Mouse (Mus musculus) midbrain, embryonic 16.5 days (tissue): Measurements from ENCODE around the gene Alpl. TPM values are rescaled to one million over a fixed set of nuclear protein-coding genes. Genes with fewer than 3 reads are reported as not detected.

Experiments
- ATAC-seq: fragments of 200-750 bp; cut with Nextera tagmentation; 2 replicates; pipeline ENCODE4 v1.8.0; 2017; ENCODE audit warnings: moderate TSS enrichment
- H3K27ac ChIP-seq: fragments of 300-500 bp; sonication (generic); 2 replicates; pipeline ENCODE4 v1.5.1; 2014; ENCODE audit warnings: mild to moderate bottlenecking, low read length, mixed read lengths
- H3K27me3 ChIP-seq: fragments of 300-500 bp; sonication (generic); 2 replicates; pipeline ENCODE4 v1.6.1; 2014; ENCODE audit warnings: low read depth, low read length, mixed read lengths; ENCODE audit not compliant: control insufficient read depth, insufficient read depth
- H3K36me3 ChIP-seq: fragments of 300-500 bp; sonication (generic); 2 replicates; pipeline ENCODE4 v1.6.1; 2014; ENCODE audit warnings: mild to moderate bottlenecking, low read length, moderate library complexity, mixed read lengths; ENCODE audit not compliant: control insufficient read depth, insufficient read depth
- H3K4me1 ChIP-seq: fragments of 300-500 bp; sonication (generic); 2 replicates; pipeline ENCODE4 v1.6.1; 2014; ENCODE audit warnings: mild to moderate bottlenecking, low read length, mixed read lengths; ENCODE audit not compliant: control insufficient read depth, insufficient read depth
- H3K4me2 ChIP-seq: fragments of 300-500 bp; sonication (generic); 2 replicates; pipeline ENCODE4 v1.6.1; 2014; ENCODE audit warnings: mild to moderate bottlenecking, low read length, mixed read lengths
- H3K4me3 ChIP-seq: fragments of 300-500 bp; sonication (generic); 2 replicates; pipeline ENCODE4 v1.5.1; 2014; ENCODE audit warnings: low read depth, mild to moderate bottlenecking, low read length, moderate library complexity, mixed read lengths
- H3K9ac ChIP-seq: fragments of 300-500 bp; sonication (generic); 2 replicates; pipeline ENCODE4 v1.6.1; 2014; ENCODE audit warnings: low read depth, low read length, mixed read lengths
- H3K9me3 ChIP-seq: fragments of 300-500 bp; sonication (generic); replicated peaks from 2 replicates; pipeline ENCODE4 v1.6.1; 2014; ENCODE audit warnings: mild to moderate bottlenecking, low read length, mixed read lengths; ENCODE audit not compliant: control insufficient read depth, poor library complexity, severe bottlenecking
- WGBS: fragments of 180-500 bp; shearing (Covaris S2); extraction: QIAGEN DNeasy Blood & Tissue Kit; methylation state at CpG from one replicate; pipeline ENCODE4 v1.1.7; 2014; 5-methylcytosine and 5-hydroxymethylcytosine counted together
- polyA plus RNA-seq: library from polyadenylated mRNA; unstranded; fragments of >200 nt; fragmentation: Nextera tagmentation; extraction: Ambion mirVana; gene quantifications from 2 replicates; pipeline ENCODE4 v1.2.1, GENCODE M21; 2015

The Alpl gene
- polyA plus RNA-seq, 1 experiment from 2014 or later, result 12.1 TPM

- Histone ChIP-seq H3K27me3 (no peaks in the 10 kb centered on the region), H3K4me3 (no peak overlapping the region), H3K36me3 (no peaks in the 10 kb centered on the region), H3K4me2 (no peak overlapping the region), H3K4me1 (peaks cover 5% of the 10 kb centered on the region), H3K9me3 (no peaks in the 10 kb centered on the region), H3K9ac (no peak overlapping the region), H3K27ac (0 out of 2 replicates have a peak overlapping the region, but pooled peaks have one; percentile 9)
- WGBS, result 64% methylated on average over 13 of the region's 13 CpGs
- no peak for ATAC-seq
These were observed 16.9 kb upstream of the Alpl start for GRCm38 (mm10) chr4:137812946-137813708.

GRCm38 (mm10) chr4:137809999-137810398, 13.8 kb upstream of the Alpl start:
- WGBS, result 85% methylated on average over 4 of the region's 4 CpGs
- no peak for ATAC-seq
- Histone ChIP-seq H3K4me3 (no peak overlapping the region), H3K4me1 (peaks cover 5% of the 10 kb centered on the region), H3K9me3 (no peaks in the 10 kb centered on the region), H3K27ac (no peak overlapping the region), H3K9ac (no peak overlapping the region), H3K4me2 (no peak overlapping the region), H3K27me3 (no peaks in the 10 kb centered on the region), H3K36me3 (no peaks in the 10 kb centered on the region)

DNA sequence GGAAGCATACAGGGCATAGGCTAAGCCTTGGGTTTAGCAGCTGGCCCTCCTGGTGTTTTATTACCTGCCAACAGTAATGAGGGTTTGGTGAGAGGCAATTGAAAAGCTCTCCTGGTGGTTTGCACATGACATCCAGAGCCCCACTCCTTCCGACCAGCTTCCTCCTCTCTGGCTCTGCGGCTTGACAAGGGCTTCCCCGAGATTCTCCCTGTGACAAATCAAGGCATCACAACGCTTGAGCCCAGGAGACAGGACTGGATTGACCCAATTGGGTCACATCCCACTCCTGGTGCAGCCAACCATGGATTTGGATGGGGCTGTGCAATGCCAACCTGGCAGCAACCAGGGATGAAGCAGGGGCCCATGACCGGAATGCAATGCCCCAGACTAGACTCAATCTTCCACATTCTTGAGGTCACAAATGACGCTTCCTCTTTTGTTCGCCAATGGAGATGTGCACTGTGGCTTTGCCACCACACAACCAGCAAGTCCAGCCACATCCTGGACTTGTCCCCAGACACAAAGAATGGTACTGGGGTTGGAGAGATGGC, 11.2 kb upstream of the Alpl start:
- Histone ChIP-seq H3K27me3 (no peaks in the 10 kb centered on the region), H3K9ac (no peak overlapping the region), H3K4me3 (no peak overlapping the region), H3K4me2 (no peak overlapping the region), H3K36me3 (no peaks in the 10 kb centered on the region), H3K27ac (no peak overlapping the region), H3K9me3 (no peaks in the 10 kb centered on the region), H3K4me1 (no peaks in the 10 kb centered on the region)
- ATAC-seq, result no peak
- 85% methylated on average over 7 of the region's 7 CpGs for WGBS

DNA sequence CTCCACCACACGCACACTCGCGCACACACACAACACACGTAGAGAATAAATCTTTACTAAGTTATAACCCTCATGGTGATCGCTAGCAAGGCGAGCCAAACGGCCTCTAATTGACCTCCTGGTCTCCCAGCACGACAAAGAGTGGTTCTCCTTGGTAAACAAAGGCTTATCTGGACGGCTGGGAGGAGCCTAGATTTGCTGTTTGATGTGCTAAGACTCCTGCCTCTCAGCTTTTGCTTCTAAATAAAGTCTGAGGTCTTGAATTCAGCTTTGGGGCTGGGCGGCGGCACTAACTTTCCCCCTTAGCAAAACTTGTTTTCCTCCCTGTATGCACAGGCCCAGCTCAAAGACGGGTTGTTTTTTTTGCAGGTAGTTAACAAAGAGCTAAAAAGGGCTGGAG, 5.0 kb upstream of the Alpl start:
- no peak for ATAC-seq
- 23% methylated on average over 12 of the region's 12 CpGs for WGBS

DNA sequence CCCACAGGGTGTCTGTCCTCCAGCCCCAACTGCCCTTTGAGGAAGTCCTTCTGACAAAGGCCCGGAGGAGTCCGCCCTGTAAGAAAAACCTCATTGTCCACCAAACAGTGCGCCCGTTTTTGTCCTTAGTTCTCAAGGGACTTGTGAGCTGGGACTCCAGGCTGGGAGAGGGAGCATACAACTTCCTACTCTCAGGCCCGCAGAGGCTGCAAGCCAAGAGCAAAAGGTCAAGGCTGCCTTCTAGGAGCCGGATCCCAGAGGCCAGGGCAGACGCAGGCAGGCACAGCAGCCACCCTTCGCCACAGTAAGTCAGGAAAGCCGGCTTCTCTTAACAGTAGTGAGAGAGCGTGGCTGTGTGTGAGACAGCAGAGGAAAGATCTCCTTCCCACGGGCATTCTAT, 4.1 kb upstream of the Alpl start:
- H3K27me3 ChIP-seq, result no peaks in the 10 kb centered on the region
- H3K27ac ChIP-seq, result no peak overlapping the region
- H3K9ac ChIP-seq, result no peak overlapping the region
- H3K4me1 ChIP-seq, result peaks cover 6% of the 10 kb centered on the region
- no peak for ATAC-seq
- no peaks in the 10 kb centered on the region for H3K36me3 ChIP-seq
- no peaks in the 10 kb centered on the region for H3K9me3 ChIP-seq
- WGBS, result 31% methylated on average over 11 of the region's 11 CpGs
- H3K4me3 ChIP-seq, result no peak overlapping the region
- no peak overlapping the region for H3K4me2 ChIP-seq

More for the DNA sequence above, 5.0 kb upstream of the Alpl start:
- H3K9me3 ChIP-seq, result no peaks in the 10 kb centered on the region
- no peaks in the 10 kb centered on the region for H3K27me3 ChIP-seq
- H3K27ac ChIP-seq, result no peak overlapping the region
- H3K9ac ChIP-seq, result no peak overlapping the region
- no peaks in the 10 kb centered on the region for H3K36me3 ChIP-seq
- no peak overlapping the region for H3K4me3 ChIP-seq
- no peak overlapping the region for H3K4me2 ChIP-seq
- peaks cover 1% of the 10 kb centered on the region; the same call in 1 of the 2 replicates for H3K4me1 ChIP-seq

GRCm38 (mm10) chr4:137797038-137797437, 854 bp upstream of the Alpl start:
- H3K4me3 ChIP-seq, result no peak overlapping the region
- H3K27me3 ChIP-seq, result 0 out of 2 replicates have a peak, but pooled peaks cover 3% of the 10 kb centered on the region
- peaks cover 6% of the 10 kb centered on the region for H3K4me1 ChIP-seq
- H3K9ac ChIP-seq, result no peak overlapping the region
- no peaks in the 10 kb centered on the region for H3K36me3 ChIP-seq
- ATAC-seq, result no peak
- 66% methylated on average over 4 of the region's 4 CpGs for WGBS
- no peak overlapping the region for H3K27ac ChIP-seq
- H3K9me3 ChIP-seq, result no peaks in the 10 kb centered on the region
- H3K4me2 ChIP-seq, result no peak overlapping the region

GRCm38 (mm10) chr4:137794178-137794900, 1.8 kb downstream of the Alpl start:
- no peak for ATAC-seq
- 86% methylated on average over 13 of the region's 13 CpGs for WGBS
- no peak overlapping the region for H3K4me3 ChIP-seq
- H3K9ac ChIP-seq, result no peak overlapping the region
- H3K4me1 ChIP-seq, result peaks cover 6% of the 10 kb centered on the region
- no peaks in the 10 kb centered on the region for H3K36me3 ChIP-seq
- no peaks in the 10 kb centered on the region for H3K9me3 ChIP-seq
- H3K27ac ChIP-seq, result no peak overlapping the region
- H3K27me3 ChIP-seq, result 0 out of 2 replicates have a peak, but pooled peaks cover 3% of the 10 kb centered on the region
- no peak overlapping the region for H3K4me2 ChIP-seq

DNA sequence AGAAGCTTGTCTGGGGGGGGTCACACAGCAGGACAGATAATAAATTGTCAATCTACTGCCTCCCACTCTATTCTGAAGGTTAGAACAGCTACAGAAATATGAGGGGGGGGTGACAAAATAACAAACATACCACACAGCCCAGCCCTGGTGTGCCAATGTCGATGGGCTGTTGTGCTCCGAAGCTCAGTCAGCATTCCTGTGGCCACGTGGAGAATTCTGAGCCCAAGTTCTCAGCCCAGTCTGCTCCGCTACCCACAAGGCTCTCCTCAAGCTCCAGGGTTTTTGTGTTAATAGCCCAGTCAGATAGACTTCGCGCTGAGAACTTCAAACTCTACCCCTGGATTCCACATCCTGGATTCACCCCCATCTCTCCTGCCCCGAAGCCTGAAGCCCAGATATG, 2.6 kb downstream of the Alpl start:
- 89% methylated on average over 7 of the region's 7 CpGs for WGBS
- H3K27me3 ChIP-seq, result 0 out of 2 replicates have a peak, but pooled peaks cover 3% of the 10 kb centered on the region
- no peak overlapping the region for H3K4me3 ChIP-seq
- ATAC-seq, result no peak
- H3K9me3 ChIP-seq, result no peaks in the 10 kb centered on the region
- H3K36me3 ChIP-seq, result no peaks in the 10 kb centered on the region
- no peak overlapping the region for H3K9ac ChIP-seq
- no peak overlapping the region for H3K4me2 ChIP-seq
- no peak overlapping the region for H3K27ac ChIP-seq
- H3K4me1 ChIP-seq, result peaks cover 6% of the 10 kb centered on the region

GRCm38 (mm10) chr4:137791440-137791839, 4.7 kb downstream of the Alpl start:
- no peaks in the 10 kb centered on the region for H3K9me3 ChIP-seq
- no peaks in the 10 kb centered on the region for H3K36me3 ChIP-seq
- H3K4me2 ChIP-seq, result no peak overlapping the region
- H3K27me3 ChIP-seq, result 0 out of 2 replicates have a peak, but pooled peaks cover 3% of the 10 kb centered on the region
- 8% methylated on average over 7 of the region's 7 CpGs for WGBS
- no peak overlapping the region for H3K9ac ChIP-seq
- no peak for ATAC-seq
- H3K4me3 ChIP-seq, result no peak overlapping the region
- no peak overlapping the region for H3K27ac ChIP-seq
- peaks cover 6% of the 10 kb centered on the region for H3K4me1 ChIP-seq
